Mouse (Mus musculus): ENCODE data around the gene Izumo4. TPM values are rescaled to one million over a fixed set of nuclear protein-coding genes. Genes with fewer than 3 reads are reported as not detected.
A peak's percentile ranks its signal among the peaks of the same experiment; 100 is the strongest.

Gene Izumo4
- total and polyA plus RNA-seq, 2 experiments from 2014 or later = 34.4 to 37.9 TPM

DNA sequence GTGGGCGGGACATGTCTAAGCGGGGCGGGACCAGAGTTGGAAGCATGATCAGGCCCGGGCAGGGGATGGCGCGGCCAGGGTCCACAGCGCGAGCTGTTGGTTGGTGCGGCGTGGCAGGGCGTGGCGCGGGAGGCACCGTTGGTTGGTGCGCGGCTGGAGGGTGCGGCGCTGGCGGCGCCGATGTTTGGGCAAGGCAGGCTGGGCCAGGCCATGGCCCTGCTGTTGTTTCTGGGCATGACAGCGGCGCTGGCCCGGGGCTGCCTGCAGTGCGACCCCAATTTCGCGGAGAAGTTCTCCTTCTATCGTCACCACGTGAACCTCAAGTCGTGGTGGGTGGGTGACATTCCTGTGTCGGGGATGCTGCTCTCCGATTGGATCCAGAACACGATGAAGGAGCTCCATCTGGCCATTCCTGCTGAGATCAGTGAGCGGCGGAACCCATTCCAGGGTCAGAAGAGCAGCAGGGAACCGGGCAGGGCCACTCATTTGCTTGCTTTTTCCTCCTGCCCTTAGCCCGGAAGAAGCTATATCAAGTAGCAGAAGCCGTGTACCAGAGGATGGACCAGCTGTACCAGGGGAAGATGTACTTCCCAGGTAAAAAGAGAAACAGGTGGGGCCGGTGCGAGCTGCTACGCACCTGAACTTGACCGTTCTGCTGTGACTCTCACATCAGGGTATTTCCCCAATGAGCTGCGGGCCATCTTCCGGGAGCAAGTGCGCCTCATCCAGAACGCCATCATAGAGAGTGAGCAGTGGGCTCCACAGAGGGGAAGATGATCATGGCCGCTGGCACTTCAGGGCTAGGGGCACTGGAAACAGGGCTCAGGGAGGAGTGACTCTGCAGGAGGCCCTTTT is 779 bp downstream of the Izumo4 start:
- H3K27ac ChIP-seq (ENCODE audit: low read depth, low read length) = peak overlapping the region; percentile 90
- no peaks in the 10 kb centered on the region for H3K27me3 ChIP-seq (ENCODE audit: insufficient read depth, low read length)
- DNase-seq (peak; percentile 94), ATAC-seq (peak; percentile 85)
- peak overlapping the region; percentile 77 for H3K4me3 ChIP-seq (ENCODE audit: low read depth, low read length)
- peak overlapping the region; percentile 51 for H3K9ac ChIP-seq
- TF ChIP-seq CTCF (IDR thresholded peaks at IDR 0.05; ENCODE audit: low read depth) = peak; percentile 14; the same call in 1 of the 2 replicates
- H3K9me3 ChIP-seq (ENCODE audit: low read length) = no peaks in the 10 kb centered on the region
- H3K4me2 ChIP-seq (ENCODE audit: low read depth) = peak overlapping the region; percentile 75
- H3K36me3 ChIP-seq (ENCODE audit: insufficient read depth) = peaks cover 24% of the 10 kb centered on the region
- WGBS = 3% methylated on average over 47 of the region's 47 CpGs
- H3K4me1 ChIP-seq (ENCODE audit: insufficient read depth) = peaks cover 20% of the 10 kb centered on the region

DNA sequence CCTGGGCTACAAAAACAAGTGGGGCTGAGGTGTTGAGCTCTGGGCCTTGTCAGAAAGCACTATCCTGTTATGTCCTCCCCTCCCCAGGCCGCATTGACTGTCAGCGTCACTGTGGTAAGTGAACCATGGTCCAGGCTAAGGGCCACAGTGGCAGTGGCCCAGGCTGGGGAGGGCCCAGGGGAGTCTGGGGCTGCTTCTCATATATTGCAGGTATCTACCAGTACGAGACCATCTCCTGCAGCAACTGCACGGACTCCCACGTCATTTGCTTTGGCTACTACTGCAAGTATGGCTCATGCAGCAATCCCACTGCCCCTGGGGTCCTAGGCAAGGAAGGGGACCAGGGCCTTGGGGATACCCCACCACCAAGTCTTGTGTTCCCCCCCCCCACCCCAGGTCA is 1.7 kb downstream of the Izumo4 start:
- no peak for TF ChIP-seq CTCF (IDR thresholded peaks at IDR 0.05; ENCODE audit: low read depth)
- Histone ChIP-seq H3K36me3 (ENCODE audit: insufficient read depth) (peaks cover 33% of the 10 kb centered on the region), H3K9ac (no peak overlapping the region), H3K4me3 (ENCODE audit: low read depth, low read length) (peak overlapping the region; percentile 77), H3K27me3 (ENCODE audit: insufficient read depth, low read length) (no peaks in the 10 kb centered on the region), H3K9me3 (ENCODE audit: low read length) (no peaks in the 10 kb centered on the region), H3K4me2 (ENCODE audit: low read depth) (peak overlapping the region; percentile 75), H3K27ac (ENCODE audit: low read depth, low read length) (peak overlapping the region; percentile 90; the same call in 1 of the 2 replicates), H3K4me1 (ENCODE audit: insufficient read depth) (peaks cover 20% of the 10 kb centered on the region)
- no peak for DNase-seq
- 86% methylated on average over 5 of the region's 5 CpGs for WGBS
- ATAC-seq = no peak

DNA sequence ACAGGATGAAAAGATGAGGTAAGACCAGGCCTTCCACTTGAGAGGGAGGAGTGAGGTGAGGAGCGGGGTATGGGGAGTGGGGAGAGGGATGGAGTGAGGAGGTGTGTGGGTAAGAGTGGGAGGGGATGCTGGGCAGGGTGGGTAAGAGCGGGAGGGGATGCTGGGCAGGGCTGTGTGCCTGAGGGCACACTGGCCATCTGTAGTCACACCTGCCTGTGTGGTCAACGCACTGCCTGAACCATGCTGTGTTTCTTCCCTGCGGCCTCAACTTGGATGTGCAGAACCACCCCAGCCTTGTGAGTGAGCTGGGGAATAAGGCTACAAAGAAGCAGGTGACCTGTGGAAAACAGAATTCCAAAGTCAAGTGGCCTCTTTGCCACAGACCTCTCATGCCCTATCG is 2.4 kb downstream of the Izumo4 start:
- no peaks in the 10 kb centered on the region for H3K27me3 ChIP-seq (ENCODE audit: insufficient read depth, low read length)
- H3K4me2 ChIP-seq (ENCODE audit: low read depth) = no peak overlapping the region
- ATAC-seq = no peak
- peaks cover 41% of the 10 kb centered on the region for H3K36me3 ChIP-seq (ENCODE audit: insufficient read depth)
- 82% methylated on average over 5 of the region's 5 CpGs for WGBS
- no peak for DNase-seq
- no peak overlapping the region for H3K9ac ChIP-seq
- no peak for TF ChIP-seq CTCF (IDR thresholded peaks at IDR 0.05; ENCODE audit: low read depth)
- no peak overlapping the region for H3K27ac ChIP-seq (ENCODE audit: low read depth, low read length)
- H3K4me3 ChIP-seq (ENCODE audit: low read depth, low read length) = no peak overlapping the region
- peaks cover 20% of the 10 kb centered on the region for H3K4me1 ChIP-seq (ENCODE audit: insufficient read depth)
- no peaks in the 10 kb centered on the region for H3K9me3 ChIP-seq (ENCODE audit: low read length)

DNA sequence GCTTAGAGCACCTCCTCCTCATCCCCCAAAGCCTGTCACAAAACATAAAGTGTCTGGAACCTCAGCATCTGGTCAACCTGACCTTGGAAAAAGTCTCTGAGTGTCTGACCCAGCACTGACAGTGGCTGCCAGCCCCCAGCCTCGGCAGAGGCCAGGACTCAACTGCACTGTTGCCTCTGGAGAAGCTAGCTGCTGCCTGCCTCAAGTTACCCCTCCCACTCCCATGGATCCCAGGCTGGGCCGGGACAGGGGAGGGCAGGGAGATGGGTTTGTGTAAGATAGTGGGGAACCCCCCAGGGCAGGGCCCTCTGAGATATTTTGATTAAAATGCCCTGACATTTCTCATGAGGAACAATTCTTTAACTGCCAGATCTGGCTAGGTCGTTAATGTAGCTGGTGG is 3.0 kb downstream of the Izumo4 start:
- no peak overlapping the region for H3K9ac ChIP-seq
- 64% methylated on average over 3 of the region's 3 CpGs for WGBS
- H3K36me3 ChIP-seq (ENCODE audit: insufficient read depth) = peaks cover 47% of the 10 kb centered on the region

DNA sequence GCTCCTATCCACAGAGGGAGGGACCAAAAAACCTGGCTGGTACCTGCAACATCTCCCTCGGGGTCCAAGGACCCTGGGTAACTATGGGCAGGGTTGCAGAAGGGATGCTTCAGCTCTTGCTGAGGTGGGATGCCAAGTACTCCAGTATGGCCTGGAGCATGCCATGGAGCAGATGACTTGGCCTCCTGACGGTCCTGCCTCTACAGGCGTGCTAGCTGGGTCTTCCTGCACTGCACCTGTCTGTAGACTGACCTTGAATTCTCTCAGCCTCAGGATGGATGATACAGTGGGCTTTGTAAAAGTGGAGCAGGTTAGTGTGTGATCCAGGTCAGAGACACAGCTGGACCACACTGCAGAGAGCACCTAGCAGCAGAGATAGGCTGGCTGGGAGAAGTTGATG is 3.5 kb downstream of the Izumo4 start:
- Histone ChIP-seq H3K27ac (ENCODE audit: low read depth, low read length) (no peak overlapping the region), H3K9ac (no peak overlapping the region), H3K9me3 (ENCODE audit: low read length) (no peaks in the 10 kb centered on the region), H3K27me3 (ENCODE audit: insufficient read depth, low read length) (no peaks in the 10 kb centered on the region), H3K4me3 (ENCODE audit: low read depth, low read length) (no peak overlapping the region), H3K4me1 (ENCODE audit: insufficient read depth) (peaks cover 12% of the 10 kb centered on the region), H3K4me2 (ENCODE audit: low read depth) (no peak overlapping the region), H3K36me3 (ENCODE audit: insufficient read depth) (peaks cover 51% of the 10 kb centered on the region)
- DNase-seq = no peak
- TF ChIP-seq CTCF (IDR thresholded peaks at IDR 0.05; ENCODE audit: low read depth) = no peak
- WGBS = 83% methylated on average over 3 of the region's 3 CpGs
- no peak for ATAC-seq

More for the DNA sequence above, 3.0 kb downstream of the Izumo4 start:
- no peak overlapping the region for H3K4me3 ChIP-seq (ENCODE audit: low read depth, low read length)
- peaks cover 16% of the 10 kb centered on the region for H3K4me1 ChIP-seq (ENCODE audit: insufficient read depth)
- H3K27ac ChIP-seq (ENCODE audit: low read depth, low read length) = no peak overlapping the region
- no peaks in the 10 kb centered on the region for H3K27me3 ChIP-seq (ENCODE audit: insufficient read depth, low read length)
- no peak for TF ChIP-seq CTCF (IDR thresholded peaks at IDR 0.05; ENCODE audit: low read depth)
- H3K9me3 ChIP-seq (ENCODE audit: low read length) = no peaks in the 10 kb centered on the region
- DNase-seq = no peak
- no peak overlapping the region for H3K4me2 ChIP-seq (ENCODE audit: low read depth)
- no peak for ATAC-seq

DNA sequence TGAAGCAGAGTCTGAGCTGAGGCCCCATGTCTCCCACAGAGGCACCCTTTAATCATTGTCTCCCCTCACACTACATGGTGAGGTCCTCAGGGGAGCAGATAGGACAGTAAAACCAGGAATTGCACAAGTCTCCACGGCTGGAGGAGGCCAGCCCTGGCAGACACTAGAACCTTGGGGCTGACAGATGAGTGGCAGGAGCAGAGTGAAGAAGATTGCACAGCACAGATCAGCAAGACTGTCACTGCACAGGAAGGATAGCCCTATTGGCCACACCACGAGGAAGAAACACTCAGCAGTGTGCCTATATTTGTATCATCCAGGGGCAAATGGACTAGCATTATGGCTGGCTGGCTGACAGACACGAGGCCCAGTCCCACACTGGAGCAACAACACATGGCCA is 8.8 kb downstream of the Izumo4 start:
- Histone ChIP-seq H3K27ac (ENCODE audit: low read depth, low read length) (no peak overlapping the region), H3K4me3 (ENCODE audit: low read depth, low read length) (no peak overlapping the region), H3K27me3 (ENCODE audit: insufficient read depth, low read length) (no peaks in the 10 kb centered on the region), H3K9ac (no peak overlapping the region), H3K36me3 (ENCODE audit: insufficient read depth) (peaks cover 100% of the 10 kb centered on the region), H3K9me3 (ENCODE audit: low read length) (no peaks in the 10 kb centered on the region), H3K4me2 (ENCODE audit: low read depth) (no peak overlapping the region), H3K4me1 (ENCODE audit: insufficient read depth) (no peaks in the 10 kb centered on the region)
- DNase-seq (no peak), ATAC-seq (no peak)
- WGBS = 81% methylated on average over 3 of the region's 3 CpGs
- no peak for TF ChIP-seq CTCF (IDR thresholded peaks at IDR 0.05; ENCODE audit: low read depth)

DNA sequence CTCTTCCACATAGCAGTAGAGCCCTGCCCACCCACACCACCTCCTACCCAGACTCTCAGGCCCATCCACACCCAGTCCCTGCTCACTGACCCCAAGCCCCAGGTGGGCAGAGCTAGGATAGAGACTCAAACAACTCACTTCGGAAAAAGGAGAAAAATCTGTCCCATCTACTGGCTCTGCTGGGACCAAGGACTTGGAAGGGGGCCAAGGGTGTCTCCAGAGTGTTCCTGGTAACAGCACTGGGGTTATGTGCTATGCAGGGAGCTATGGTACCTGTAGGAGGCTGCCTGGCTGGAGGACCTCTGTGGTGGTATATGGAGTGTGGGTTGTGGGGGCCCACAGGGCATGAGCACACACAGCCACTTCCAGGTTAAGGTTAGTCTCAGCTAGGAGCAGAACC is 15.3 kb downstream of the Izumo4 start:
- ATAC-seq (no peak), DNase-seq (no peak)
- Histone ChIP-seq H3K27ac (ENCODE audit: low read depth, low read length) (no peak overlapping the region), H3K36me3 (ENCODE audit: insufficient read depth) (peaks cover 97% of the 10 kb centered on the region), H3K4me3 (ENCODE audit: low read depth, low read length) (no peak overlapping the region), H3K9ac (no peak overlapping the region), H3K4me2 (ENCODE audit: low read depth) (no peak overlapping the region), H3K27me3 (ENCODE audit: insufficient read depth, low read length) (no peaks in the 10 kb centered on the region), H3K4me1 (ENCODE audit: insufficient read depth) (no peaks in the 10 kb centered on the region), H3K9me3 (ENCODE audit: low read length) (no peaks in the 10 kb centered on the region)
- WGBS = 92% methylated on average over 1 of the region's 1 CpGs
- no peak for TF ChIP-seq CTCF (IDR thresholded peaks at IDR 0.05; ENCODE audit: low read depth)
